Mouse (Mus musculus): ENCODE measurements around the gene Naaa. TPM values are rescaled to one million over a fixed set of nuclear protein-coding genes. Genes with fewer than 3 reads are reported as not detected.

The Naaa gene
- 19.0 and 19.7 TPM in 2 replicates for polyA plus RNA-seq (2012; rRNA removed)
- 16.9 and 17.5 TPM in 2 replicates for polyA plus RNA-seq (2014; fragmentation: Nextera tagmentation; extraction: Ambion mirVana)

GRCm38 (mm10) chr5:92277437-92278394, at the start of gene Naaa:
Gene Naaa, minus strand, starts transcription at chr5:92278170.
- Histone ChIP-seq H3K9ac (ENCODE audit: low read depth, low read length, severe bottlenecking) (peak within 1 kb of the TSS; percentile 61), H3K4me3 (replicated peaks; ENCODE audit: low read length) (peak within 1 kb of the TSS; percentile 65), H3K4me2 (replicated peaks; ENCODE audit: low read depth, low read length, severe bottlenecking) (peak within 1 kb of the TSS; percentile 88), H3K27ac (replicated peaks; ENCODE audit: low read depth, low read length) (no peak within 1 kb of the TSS; the same call in 1 of the 2 replicates), H3K36me3 (ENCODE audit: control insufficient read depth, insufficient read depth, low read length) (no peaks in the 10 kb centered on the region), H3K9me3 (ENCODE audit: control insufficient read depth, low read length) (no peaks in the 10 kb centered on the region), H3K4me1 (ENCODE audit: control insufficient read depth, insufficient read depth, low read length) (peaks cover 7% of the 10 kb centered on the region; the same call in 1 of the 2 replicates), H3K27me3 (ENCODE audit: control insufficient read depth, insufficient read depth, low read length) (no peaks in the 10 kb centered on the region)
- TF ChIP-seq POLR2A (IDR thresholded peaks at IDR 0.05; ENCODE audit: borderline replicate concordance, extremely low read depth, insufficient read depth, insufficient read length) = no peak
- ATAC-seq (ENCODE audit: low FRiP score, low read depth) = peak; percentile 89
- WGBS = 5% methylated on average over 48 of the region's 54 CpGs
- DNase-seq (ENCODE audit: low spot score) = peak; percentile 81

- Histone ChIP-seq H3K27ac (replicated peaks; ENCODE audit: low read depth, low read length) (no peak overlapping the region), H3K27me3 (ENCODE audit: control insufficient read depth, insufficient read depth, low read length) (no peaks in the 10 kb centered on the region), H3K9ac (ENCODE audit: low read depth, low read length, severe bottlenecking) (no peak overlapping the region), H3K4me2 (replicated peaks; ENCODE audit: low read depth, low read length, severe bottlenecking) (no peak overlapping the region), H3K4me3 (replicated peaks; ENCODE audit: low read length) (no peak overlapping the region), H3K4me1 (ENCODE audit: control insufficient read depth, insufficient read depth, low read length) (peaks cover 9% of the 10 kb centered on the region), H3K36me3 (ENCODE audit: control insufficient read depth, insufficient read depth, low read length) (no peaks in the 10 kb centered on the region), H3K9me3 (ENCODE audit: control insufficient read depth, low read length) (no peaks in the 10 kb centered on the region)
- no peak for TF ChIP-seq POLR2A (IDR thresholded peaks at IDR 0.05; ENCODE audit: borderline replicate concordance, extremely low read depth, insufficient read depth, insufficient read length)
- no peak for DNase-seq (ENCODE audit: low spot score)
- WGBS = 77% methylated on average over 6 of the region's 6 CpGs
- ATAC-seq (ENCODE audit: low FRiP score, low read depth) = no peak
Observed at GRCm38 (mm10) chr5:92327367-92327766, 49.4 kb upstream of the Naaa start.

GRCm38 (mm10) chr5:92323264-92323663, 45.3 kb upstream of the Naaa start:
- peak; percentile 50; the same call in 1 of the 2 replicates for ATAC-seq (ENCODE audit: low FRiP score, low read depth)
- Histone ChIP-seq H3K36me3 (ENCODE audit: control insufficient read depth, insufficient read depth, low read length) (no peaks in the 10 kb centered on the region), H3K4me3 (replicated peaks; ENCODE audit: low read length) (no peak overlapping the region), H3K4me1 (ENCODE audit: control insufficient read depth, insufficient read depth, low read length) (no peaks in the 10 kb centered on the region), H3K27me3 (ENCODE audit: control insufficient read depth, insufficient read depth, low read length) (no peaks in the 10 kb centered on the region), H3K27ac (replicated peaks; ENCODE audit: low read depth, low read length) (no peak overlapping the region), H3K9me3 (ENCODE audit: control insufficient read depth, low read length) (no peaks in the 10 kb centered on the region), H3K4me2 (replicated peaks; ENCODE audit: low read depth, low read length, severe bottlenecking) (no peak overlapping the region), H3K9ac (ENCODE audit: low read depth, low read length, severe bottlenecking) (no peak overlapping the region)
- 62% methylated on average over 5 of the region's 5 CpGs for WGBS
- peak; percentile 84 for DNase-seq (ENCODE audit: low spot score)
- no peak for TF ChIP-seq POLR2A (IDR thresholded peaks at IDR 0.05; ENCODE audit: borderline replicate concordance, extremely low read depth, insufficient read depth, insufficient read length)

GRCm38 (mm10) chr5:92322612-92323011, 44.6 kb upstream of the Naaa start:
- Histone ChIP-seq H3K27me3 (ENCODE audit: control insufficient read depth, insufficient read depth, low read length) (no peaks in the 10 kb centered on the region), H3K27ac (replicated peaks; ENCODE audit: low read depth, low read length) (no peak overlapping the region), H3K9ac (ENCODE audit: low read depth, low read length, severe bottlenecking) (no peak overlapping the region), H3K4me3 (replicated peaks; ENCODE audit: low read length) (no peak overlapping the region), H3K4me2 (replicated peaks; ENCODE audit: low read depth, low read length, severe bottlenecking) (no peak overlapping the region), H3K9me3 (ENCODE audit: control insufficient read depth, low read length) (no peaks in the 10 kb centered on the region), H3K4me1 (ENCODE audit: control insufficient read depth, insufficient read depth, low read length) (no peaks in the 10 kb centered on the region), H3K36me3 (ENCODE audit: control insufficient read depth, insufficient read depth, low read length) (no peaks in the 10 kb centered on the region)
- WGBS = 77% methylated on average over 4 of the region's 4 CpGs
- no peak for DNase-seq (ENCODE audit: low spot score)
- ATAC-seq (ENCODE audit: low FRiP score, low read depth) = no peak
- TF ChIP-seq POLR2A (IDR thresholded peaks at IDR 0.05; ENCODE audit: borderline replicate concordance, extremely low read depth, insufficient read depth, insufficient read length) = no peak

- Histone ChIP-seq H3K9me3 (ENCODE audit: control insufficient read depth, low read length) (no peaks in the 10 kb centered on the region), H3K27me3 (ENCODE audit: control insufficient read depth, insufficient read depth, low read length) (no peaks in the 10 kb centered on the region), H3K4me3 (replicated peaks; ENCODE audit: low read length) (no peak overlapping the region), H3K27ac (replicated peaks; ENCODE audit: low read depth, low read length) (no peak overlapping the region), H3K4me2 (replicated peaks; ENCODE audit: low read depth, low read length, severe bottlenecking) (no peak overlapping the region), H3K36me3 (ENCODE audit: control insufficient read depth, insufficient read depth, low read length) (no peaks in the 10 kb centered on the region), H3K9ac (ENCODE audit: low read depth, low read length, severe bottlenecking) (no peak overlapping the region), H3K4me1 (ENCODE audit: control insufficient read depth, insufficient read depth, low read length) (no peaks in the 10 kb centered on the region)
- DNase-seq (ENCODE audit: low spot score) (peak; percentile 14), ATAC-seq (ENCODE audit: low FRiP score, low read depth) (0 out of 2 replicates have a peak, but pooled peaks have one; percentile 19)
- WGBS = 42% methylated on average over 8 of the region's 8 CpGs
- no peak for TF ChIP-seq POLR2A (IDR thresholded peaks at IDR 0.05; ENCODE audit: borderline replicate concordance, extremely low read depth, insufficient read depth, insufficient read length)
Observed at GRCm38 (mm10) chr5:92321631-92322400, 43.8 kb upstream of the Naaa start.
